Mouse (Mus musculus) heart, postnatal 10 days (tissue): Measurements from ENCODE around the gene Psme4. TPM values are rescaled to one million over a fixed set of nuclear protein-coding genes. Genes with fewer than 3 reads are reported as not detected.

Source experiments
- total RNA-seq, 2 experiments: library from RNA; stranded (reverse); gene quantifications; 2 replicates each; pipeline ENCODE4 v1.2.3; 2021

The Psme4 gene
- total RNA-seq, 2 experiments from 2014 or later: 80.2 to 83.8 TPM

Other genes starting within 250 kb of the Psme4 start
- gene Acyp2, start 122.1 kb upstream of the Psme4 start, total RNA-seq: 10 to 100 TPM; 49.8 to 55.1 TPM
- not detected for gene Gpr75, start 113.6 kb downstream of the Psme4 start, total RNA-seq
- 1 to 10 TPM; 7.3 to 9.1 TPM for gene Asb3, start 113.7 kb downstream of the Psme4 start, total RNA-seq
- gene Erlec1, start 182.6 kb downstream of the Psme4 start, total RNA-seq: 10 to 100 TPM; 44.6 to 44.7 TPM
- 10 to 100 TPM; 10.1 to 11.3 TPM for gene Chac2, start 214.6 kb downstream of the Psme4 start, total RNA-seq